Mouse (Mus musculus) midbrain, embryonic 11.5 days (tissue): ENCODE measurements around the gene Mmd. TPM values are rescaled to one million over a fixed set of nuclear protein-coding genes. Genes with fewer than 3 reads are reported as not detected.

Experiments
- ATAC-seq: fragments of 200-750 bp; cut with Nextera tagmentation; 2 replicates; pipeline ENCODE4 v1.8.0; 2017; ENCODE audit warnings: moderate TSS enrichment, moderate library complexity; ENCODE audit not compliant: low FRiP score
- DNase-seq: peaks from one replicate; pipeline ENCODE4 v3.0.0; 2015; ENCODE audit warnings: low spot score; ENCODE audit errors: missing footprints
- H3K27ac ChIP-seq: fragments of 300-500 bp; sonication (generic); 2 replicates; pipeline ENCODE4 v1.5.1; 2014; ENCODE audit warnings: low read depth, low read length
- H3K27me3 ChIP-seq: fragments of 300-500 bp; sonication (generic); 2 replicates; pipeline ENCODE4 v1.6.1; 2014; ENCODE audit warnings: mild to moderate bottlenecking, low read length, moderate library complexity, mixed read lengths; ENCODE audit not compliant: control insufficient read depth, insufficient read depth
- H3K36me3 ChIP-seq: fragments of 300-500 bp; sonication (generic); 2 replicates; pipeline ENCODE4 v1.6.1; 2014; ENCODE audit warnings: mild to moderate bottlenecking, low read length, moderate library complexity, mixed read lengths; ENCODE audit not compliant: control insufficient read depth, insufficient read depth
- H3K4me1 ChIP-seq: fragments of 300-500 bp; sonication (generic); 2 replicates; pipeline ENCODE4 v1.6.1; 2014; ENCODE audit warnings: low read length; ENCODE audit not compliant: control insufficient read depth, insufficient read depth
- H3K4me2 ChIP-seq: fragments of 300-500 bp; sonication (generic); 2 replicates; pipeline ENCODE4 v1.6.1; 2014; ENCODE audit warnings: mild to moderate bottlenecking, moderate library complexity
- H3K4me3 ChIP-seq: fragments of 300-500 bp; sonication (generic); 2 replicates; pipeline ENCODE4 v1.5.1; 2014; ENCODE audit warnings: low read depth, low read length
- H3K9ac ChIP-seq: fragments of 300-500 bp; sonication (generic); 2 replicates; pipeline ENCODE4 v1.6.1; 2014; ENCODE audit warnings: low read length
- H3K9me3 ChIP-seq: fragments of 300-500 bp; sonication (generic); 2 replicates; pipeline ENCODE4 v1.6.1; 2016; ENCODE audit warnings: low read length; ENCODE audit not compliant: control insufficient read depth
- WGBS: fragments of 180-500 bp; shearing (Covaris S2); extraction: QIAGEN DNeasy Blood & Tissue Kit; methylation state at CpG from one replicate; pipeline ENCODE4 v1.1.7; 2014; 5-methylcytosine and 5-hydroxymethylcytosine counted together
- polyA plus RNA-seq: library from polyadenylated mRNA; unstranded; fragments of >200 nt; fragmentation: Nextera tagmentation; extraction: Ambion mirVana; gene quantifications from 2 replicates; pipeline ENCODE4 v1.2.1, GENCODE M21; 2014

Mmd gene
- polyA plus RNA-seq, 1 experiment from 2014 or later = 48.1 TPM

DNA sequence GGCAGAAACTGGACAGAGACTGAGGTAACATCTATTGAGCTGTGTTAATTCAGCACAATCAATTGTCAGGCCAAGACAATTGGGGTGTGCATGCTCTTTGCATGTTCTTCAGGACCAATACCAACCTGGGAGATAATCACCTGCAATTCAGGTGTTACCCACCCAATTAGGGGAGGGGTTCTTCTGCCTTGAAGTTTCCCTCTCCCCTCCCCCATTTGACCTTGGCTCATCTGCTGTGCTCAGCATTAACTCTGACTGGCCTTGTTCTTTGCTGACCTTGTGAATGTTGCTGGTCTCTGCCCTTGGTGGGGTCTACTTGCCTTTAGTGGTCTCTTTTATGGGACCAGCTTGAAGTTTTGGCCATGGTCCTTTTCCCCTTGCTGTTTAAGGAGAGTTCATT lies 19.5 kb upstream of the Mmd start:
- Histone ChIP-seq H3K4me1 (no peaks in the 10 kb centered on the region; the same call in 1 of the 2 replicates), H3K36me3 (no peaks in the 10 kb centered on the region), H3K4me3 (no peak overlapping the region), H3K27ac (no peak overlapping the region), H3K9ac (no peak overlapping the region), H3K4me2 (no peak overlapping the region), H3K9me3 (no peaks in the 10 kb centered on the region), H3K27me3 (no peaks in the 10 kb centered on the region)
- DNase-seq (no peak), ATAC-seq (no peak)

DNA sequence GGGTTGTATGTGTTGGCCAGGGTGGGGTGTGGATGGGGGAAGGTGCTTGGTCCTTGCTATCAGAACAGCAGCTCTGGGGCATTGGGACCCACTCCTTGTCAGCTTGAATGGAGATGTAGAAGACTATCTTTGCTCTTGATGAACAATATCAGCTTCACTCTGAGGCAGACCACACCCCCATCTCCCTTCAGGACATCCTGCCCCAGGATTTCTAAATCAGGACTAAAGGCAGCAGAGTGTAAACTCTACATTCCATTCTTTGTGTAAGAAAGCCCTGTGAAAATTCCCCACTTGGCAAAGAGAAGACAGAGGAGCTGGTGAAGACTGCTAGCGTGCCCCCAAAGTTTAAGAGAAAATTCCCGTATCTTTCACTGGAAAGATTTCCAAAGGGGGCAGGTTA lies 18.6 kb upstream of the Mmd start:
- Histone ChIP-seq H3K36me3 (no peaks in the 10 kb centered on the region), H3K27ac (no peak overlapping the region), H3K9me3 (no peaks in the 10 kb centered on the region), H3K4me1 (no peaks in the 10 kb centered on the region; the same call in 1 of the 2 replicates), H3K4me2 (no peak overlapping the region), H3K4me3 (no peak overlapping the region), H3K9ac (no peak overlapping the region), H3K27me3 (no peaks in the 10 kb centered on the region)
- ATAC-seq (no peak), DNase-seq (no peak)
- WGBS = 74% methylated on average over 2 of the region's 2 CpGs

DNA sequence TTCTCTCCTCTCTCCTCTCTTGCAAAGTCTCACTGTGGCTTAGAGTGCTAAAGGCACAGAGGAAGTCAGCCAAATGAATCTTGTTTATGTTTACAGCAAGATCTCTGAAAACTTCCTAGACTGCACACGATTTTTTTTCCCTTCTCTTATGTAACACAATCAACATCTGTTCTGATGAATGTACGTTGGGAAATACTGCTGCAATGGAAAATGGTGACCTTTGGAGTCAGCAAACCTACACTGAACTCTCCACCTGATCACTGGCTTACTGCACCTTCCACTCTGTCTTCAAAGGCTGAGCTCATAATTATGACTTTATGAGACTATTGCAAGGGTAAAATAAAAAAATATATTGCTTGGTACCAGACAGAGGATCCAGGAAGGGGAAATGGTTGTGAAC lies 17.6 kb upstream of the Mmd start:
- Histone ChIP-seq H3K4me1 (no peaks in the 10 kb centered on the region; the same call in 1 of the 2 replicates), H3K9me3 (no peaks in the 10 kb centered on the region), H3K27me3 (no peaks in the 10 kb centered on the region), H3K9ac (no peak overlapping the region), H3K36me3 (no peaks in the 10 kb centered on the region), H3K4me3 (no peak overlapping the region), H3K27ac (no peak overlapping the region), H3K4me2 (no peak overlapping the region)
- ATAC-seq (no peak), DNase-seq (no peak)
- 71% methylated on average over 2 of the region's 2 CpGs for WGBS

DNA sequence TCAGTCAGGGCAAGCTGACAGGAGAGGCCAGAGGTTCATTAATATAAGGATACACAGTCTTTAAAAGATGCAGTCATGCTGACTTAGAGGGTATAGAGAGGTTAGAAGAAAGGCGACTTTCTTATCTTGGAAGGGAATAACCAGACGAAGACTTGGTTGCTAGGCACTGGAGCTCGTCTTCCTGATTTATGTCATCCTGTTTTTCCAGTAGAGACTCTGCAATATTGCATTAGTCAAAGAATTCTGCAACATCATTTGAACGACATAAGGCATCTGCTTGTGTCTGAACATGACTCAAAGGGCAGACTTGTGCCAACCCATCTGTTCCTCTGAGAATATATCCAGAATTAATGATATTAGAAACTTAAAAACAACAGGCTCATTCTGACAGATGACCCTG lies 16.6 kb upstream of the Mmd start:
- no peaks in the 10 kb centered on the region for H3K36me3 ChIP-seq
- H3K27me3 ChIP-seq = no peaks in the 10 kb centered on the region
- H3K4me2 ChIP-seq = no peak overlapping the region
- no peak overlapping the region for H3K9ac ChIP-seq
- 77% methylated on average over 4 of the region's 4 CpGs for WGBS
- no peaks in the 10 kb centered on the region for H3K9me3 ChIP-seq
- DNase-seq (no peak), ATAC-seq (no peak)
- H3K27ac ChIP-seq = no peak overlapping the region
- H3K4me1 ChIP-seq = no peaks in the 10 kb centered on the region
- no peak overlapping the region for H3K4me3 ChIP-seq

DNA sequence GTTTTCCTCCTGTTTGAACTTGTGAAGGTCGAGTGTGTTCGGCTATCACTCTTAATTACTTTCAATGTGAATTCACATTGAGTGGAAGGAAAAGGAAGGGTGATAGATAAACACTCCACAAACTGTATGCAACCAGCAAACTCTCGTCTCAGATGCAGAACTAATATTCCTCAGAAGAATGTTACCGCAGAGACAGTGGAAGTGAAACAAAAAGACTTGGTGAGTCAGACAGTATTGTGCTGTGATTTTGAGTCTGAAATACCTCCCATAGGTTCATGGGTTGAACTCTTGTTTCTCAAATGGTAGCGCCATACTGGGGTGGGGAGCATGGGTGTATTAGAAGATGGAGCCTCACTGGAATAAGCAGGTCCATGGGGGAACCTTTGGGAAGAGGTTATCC lies 14.0 kb upstream of the Mmd start:
- no peaks in the 10 kb centered on the region for H3K27me3 ChIP-seq
- no peak overlapping the region for H3K27ac ChIP-seq
- no peaks in the 10 kb centered on the region for H3K36me3 ChIP-seq
- H3K4me1 ChIP-seq = no peaks in the 10 kb centered on the region
- no peak overlapping the region for H3K4me2 ChIP-seq
- DNase-seq (no peak), ATAC-seq (no peak)
- H3K4me3 ChIP-seq = no peak overlapping the region
- H3K9ac ChIP-seq = no peak overlapping the region
- H3K9me3 ChIP-seq = no peaks in the 10 kb centered on the region
- WGBS = 84% methylated on average over 5 of the region's 5 CpGs

DNA sequence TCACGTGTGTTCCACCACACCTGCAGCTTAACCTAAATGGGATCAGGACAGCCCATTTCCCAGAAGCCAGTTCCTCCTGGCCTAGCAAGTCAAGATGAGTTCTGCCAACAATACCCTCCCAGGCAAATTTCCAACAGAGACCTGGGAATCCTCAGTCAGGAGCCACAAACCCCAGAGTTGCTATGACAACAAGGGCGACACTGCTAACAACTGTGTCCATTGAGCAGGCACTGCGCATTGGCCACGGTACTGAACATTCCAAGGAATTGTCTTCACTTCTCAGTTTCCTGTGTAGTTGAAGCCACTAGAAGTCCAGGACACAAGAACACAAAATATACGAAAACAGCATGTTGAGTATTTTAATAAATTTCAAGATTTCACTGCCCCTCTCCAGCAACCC lies 11.6 kb upstream of the Mmd start:
- no peak overlapping the region for H3K4me3 ChIP-seq
- DNase-seq = no peak
- 56% methylated on average over 5 of the region's 5 CpGs for WGBS

DNA sequence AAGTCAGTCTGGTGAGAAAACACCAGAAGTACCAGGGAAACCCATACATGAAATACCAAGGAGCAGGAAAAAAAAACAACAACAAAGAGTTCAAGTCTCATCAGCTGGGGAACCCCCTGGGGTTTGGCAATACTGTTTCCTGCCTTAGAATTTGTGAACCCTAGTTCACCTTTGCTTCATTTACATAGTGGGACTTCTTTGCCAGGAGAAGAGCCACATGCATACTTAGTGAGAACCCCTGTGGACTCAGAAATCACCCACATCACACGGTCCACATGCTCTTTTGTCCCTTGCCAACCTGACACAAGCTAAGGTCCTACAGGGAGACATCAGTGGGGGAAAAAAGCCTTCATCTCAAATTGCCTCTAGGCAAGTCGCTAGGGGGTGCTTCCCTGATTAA lies 10.6 kb upstream of the Mmd start:
- H3K36me3 ChIP-seq = no peaks in the 10 kb centered on the region
- H3K4me3 ChIP-seq = no peak overlapping the region
- H3K4me2 ChIP-seq = no peak overlapping the region
- no peaks in the 10 kb centered on the region for H3K4me1 ChIP-seq
- DNase-seq (no peak), ATAC-seq (no peak)
- 37% methylated on average over 2 of the region's 2 CpGs for WGBS
- H3K9ac ChIP-seq = no peak overlapping the region
- no peaks in the 10 kb centered on the region for H3K27me3 ChIP-seq
- no peak overlapping the region for H3K27ac ChIP-seq
- no peaks in the 10 kb centered on the region for H3K9me3 ChIP-seq

More for the DNA sequence above, 11.6 kb upstream of the Mmd start:
- H3K36me3 ChIP-seq = no peaks in the 10 kb centered on the region
- no peak overlapping the region for H3K27ac ChIP-seq
- no peak for ATAC-seq
- no peak overlapping the region for H3K9ac ChIP-seq
- H3K4me2 ChIP-seq = no peak overlapping the region
- H3K27me3 ChIP-seq = no peaks in the 10 kb centered on the region
- H3K9me3 ChIP-seq = no peaks in the 10 kb centered on the region
- H3K4me1 ChIP-seq = no peaks in the 10 kb centered on the region

DNA sequence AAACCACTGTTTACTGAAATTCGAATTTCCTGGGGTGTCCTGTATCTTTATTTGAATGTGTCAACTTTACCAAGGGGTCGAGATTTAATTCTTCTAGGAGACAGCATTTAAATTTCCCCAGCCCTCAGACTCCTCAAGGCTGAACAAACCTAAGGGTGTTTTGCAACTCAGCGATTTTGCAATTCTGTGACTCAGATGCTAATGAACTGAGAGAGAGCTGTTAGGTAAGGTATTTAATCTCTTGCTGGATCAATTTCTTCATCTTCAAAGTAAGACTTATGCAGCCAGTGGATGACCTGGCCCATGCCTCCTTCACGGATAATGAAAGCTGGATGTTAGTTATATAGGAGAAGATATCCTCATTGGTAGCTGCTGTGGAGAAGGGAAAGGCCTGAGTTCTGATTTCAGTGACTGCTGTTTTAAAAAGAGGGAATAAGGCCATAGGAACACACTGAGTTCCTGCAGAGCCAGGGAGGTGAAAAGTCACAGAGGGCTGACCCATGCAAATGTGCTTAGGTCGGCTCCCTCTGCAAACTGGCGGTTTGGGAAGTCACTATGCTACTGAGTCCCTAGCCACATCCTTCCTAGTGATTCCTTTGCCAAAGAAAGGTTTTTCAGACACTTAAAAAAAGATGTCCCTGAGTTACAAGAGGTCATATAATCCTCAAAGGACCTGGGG lies 8.5 kb upstream of the Mmd start:
- Histone ChIP-seq H3K4me1 (no peaks in the 10 kb centered on the region), H3K4me3 (no peak overlapping the region), H3K36me3 (no peaks in the 10 kb centered on the region), H3K27me3 (no peaks in the 10 kb centered on the region), H3K9ac (no peak overlapping the region), H3K27ac (no peak overlapping the region), H3K4me2 (no peak overlapping the region), H3K9me3 (no peaks in the 10 kb centered on the region)
- DNase-seq (no peak), ATAC-seq (no peak)
- WGBS = 23% methylated on average over 6 of the region's 6 CpGs

DNA sequence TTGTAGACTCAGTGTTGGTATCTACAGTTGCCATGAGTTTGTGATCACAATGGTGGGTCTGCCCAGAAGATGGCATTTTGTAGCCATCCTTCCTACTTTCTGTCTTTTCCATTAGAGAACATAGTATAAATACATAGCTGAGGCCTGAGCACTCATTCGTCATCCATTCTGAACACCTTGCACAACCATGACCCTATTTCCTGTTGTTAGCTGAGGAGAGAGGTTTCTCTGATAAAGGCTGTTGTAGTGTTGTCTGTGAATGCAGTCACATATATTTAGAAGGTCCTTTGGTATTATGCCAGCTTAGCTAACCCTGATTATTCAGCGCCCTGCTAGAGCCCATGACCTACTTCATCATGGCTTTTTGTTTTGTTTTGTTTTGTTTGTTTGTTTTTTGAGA lies 7.4 kb upstream of the Mmd start:
- DNase-seq (no peak), ATAC-seq (no peak)
- no peaks in the 10 kb centered on the region for H3K9me3 ChIP-seq
- H3K27ac ChIP-seq = no peak overlapping the region
- WGBS = 94% methylated on average over 2 of the region's 2 CpGs
- H3K9ac ChIP-seq = no peak overlapping the region
- H3K36me3 ChIP-seq = no peaks in the 10 kb centered on the region
- no peaks in the 10 kb centered on the region for H3K27me3 ChIP-seq
- no peak overlapping the region for H3K4me3 ChIP-seq
- H3K4me1 ChIP-seq = no peaks in the 10 kb centered on the region
- no peak overlapping the region for H3K4me2 ChIP-seq
